Mouse (Mus musculus): ENCODE data around the gene Rab42. TPM values are rescaled to one million over a fixed set of nuclear protein-coding genes. Genes with fewer than 3 reads are reported as not detected.
"Not testable (repeated sequence)": the region's sequence is repeated elsewhere in the genome, so short reads cannot be mapped to it uniquely, and the experiment has no call there.

Rab42 gene
- polyA plus RNA-seq, 1 experiment from 2014 or later: 2.0 TPM

DNA sequence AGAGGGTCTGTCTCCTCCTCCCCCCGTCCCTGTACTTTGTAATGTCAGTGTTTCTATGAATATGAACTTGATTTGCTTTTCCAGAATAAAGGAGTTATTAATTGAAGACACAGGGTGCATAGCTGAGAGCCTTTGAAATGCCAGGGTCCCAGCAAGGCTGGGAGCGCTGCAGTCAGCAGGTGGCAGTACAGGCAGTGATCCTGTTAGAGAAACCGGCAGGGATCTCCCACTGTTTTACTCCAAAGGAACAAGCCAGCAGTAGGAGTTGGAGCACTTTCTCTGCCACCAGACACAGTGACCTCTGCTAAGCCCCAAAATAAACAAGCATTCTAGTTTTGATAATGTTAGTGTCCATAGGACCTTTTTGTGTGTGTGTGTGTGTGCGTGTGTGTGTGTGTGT, 10.2 kb downstream of the Rab42 start:
- Histone ChIP-seq H3K4me1 (no peaks in the 10 kb centered on the region), H3K36me3 (replicated peaks) (peaks cover 20% of the 10 kb centered on the region; the same call in 1 of the 2 replicates), H3K4me3 (no peak overlapping the region), H3K4me2 (no peak overlapping the region), H3K9me3 (no peaks in the 10 kb centered on the region), H3K9ac (no peak overlapping the region), H3K27ac (no peak overlapping the region), H3K27me3 (replicated peaks) (no peaks in the 10 kb centered on the region)
- ATAC-seq (replicated peaks): no peak
- 24% methylated on average over 4 of the region's 4 CpGs for WGBS

DNA sequence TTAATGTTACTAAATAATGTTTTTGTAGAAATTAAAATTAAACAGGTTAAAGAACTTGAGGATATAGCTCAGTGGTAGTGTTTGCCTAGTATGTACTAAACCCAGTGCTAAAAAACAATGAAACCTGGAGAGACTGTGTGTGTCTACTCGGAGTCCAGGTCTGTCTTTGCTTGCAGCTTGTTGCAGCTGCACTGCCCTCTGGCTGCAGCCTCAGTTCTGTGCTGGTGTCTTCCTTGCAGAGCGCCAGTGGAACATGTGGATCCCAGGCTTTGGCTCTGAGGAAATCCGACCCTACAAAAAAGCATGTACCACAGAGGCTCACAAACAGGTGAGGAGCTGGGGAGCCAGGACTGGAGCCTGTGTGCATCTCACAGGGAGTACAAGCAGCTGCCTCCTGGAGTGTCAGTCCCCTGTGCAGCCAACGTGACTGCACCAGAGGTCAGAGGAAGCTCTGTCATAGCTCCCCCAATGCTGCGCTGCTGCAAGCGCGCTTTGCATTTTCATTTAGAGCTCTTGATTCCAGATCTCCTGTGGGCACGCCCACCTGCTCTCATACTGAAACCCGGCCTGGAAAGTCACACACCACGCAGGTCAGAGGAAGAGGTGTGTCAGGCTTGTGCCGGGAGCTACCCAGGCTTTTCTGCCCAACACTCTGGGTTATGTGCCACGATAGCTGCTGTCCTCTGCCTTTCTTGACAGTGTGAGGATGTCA, 11.4 kb downstream of the Rab42 start:
- no peak for ATAC-seq (replicated peaks)
- Histone ChIP-seq H3K9ac (no peak overlapping the region), H3K9me3 (no peaks in the 10 kb centered on the region), H3K4me1 (no peaks in the 10 kb centered on the region), H3K4me3 (no peak overlapping the region), H3K27me3 (replicated peaks) (no peaks in the 10 kb centered on the region), H3K27ac (no peak overlapping the region), H3K36me3 (replicated peaks) (peaks cover 23% of the 10 kb centered on the region; the same call in 1 of the 2 replicates), H3K4me2 (no peak overlapping the region)
- WGBS: 82% methylated on average over 12 of the region's 12 CpGs

DNA sequence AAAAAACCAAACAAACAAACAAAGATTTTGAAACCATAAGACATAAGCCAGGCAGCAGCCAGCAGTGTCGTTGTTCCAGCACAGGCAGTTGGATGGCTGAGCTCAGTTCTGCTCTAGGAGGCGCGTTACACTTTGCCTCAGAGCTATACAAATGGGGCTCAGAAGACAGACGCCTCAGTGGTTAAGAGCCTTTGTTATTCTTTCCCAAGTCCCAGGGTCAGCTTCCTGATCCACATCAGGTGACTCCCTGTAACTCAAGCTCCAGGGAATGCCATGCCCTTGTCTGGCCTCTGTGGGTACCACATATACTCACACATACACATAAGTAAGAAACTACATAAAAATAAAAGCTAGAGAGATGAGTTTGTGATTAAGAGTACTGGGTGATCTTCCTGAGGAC, 12.1 kb downstream of the Rab42 start:
- WGBS: 96% methylated on average over 4 of the region's 4 CpGs
- ATAC-seq (replicated peaks): no peak
- H3K27me3 ChIP-seq (replicated peaks): no peaks in the 10 kb centered on the region
- no peak overlapping the region for H3K4me3 ChIP-seq
- H3K9ac ChIP-seq: no peak overlapping the region
- H3K9me3 ChIP-seq: no peaks in the 10 kb centered on the region
- H3K4me2 ChIP-seq: no peak overlapping the region
- peaks cover 28% of the 10 kb centered on the region; the same call in 1 of the 2 replicates for H3K36me3 ChIP-seq (replicated peaks)
- no peaks in the 10 kb centered on the region for H3K4me1 ChIP-seq
- H3K27ac ChIP-seq: no peak overlapping the region

DNA sequence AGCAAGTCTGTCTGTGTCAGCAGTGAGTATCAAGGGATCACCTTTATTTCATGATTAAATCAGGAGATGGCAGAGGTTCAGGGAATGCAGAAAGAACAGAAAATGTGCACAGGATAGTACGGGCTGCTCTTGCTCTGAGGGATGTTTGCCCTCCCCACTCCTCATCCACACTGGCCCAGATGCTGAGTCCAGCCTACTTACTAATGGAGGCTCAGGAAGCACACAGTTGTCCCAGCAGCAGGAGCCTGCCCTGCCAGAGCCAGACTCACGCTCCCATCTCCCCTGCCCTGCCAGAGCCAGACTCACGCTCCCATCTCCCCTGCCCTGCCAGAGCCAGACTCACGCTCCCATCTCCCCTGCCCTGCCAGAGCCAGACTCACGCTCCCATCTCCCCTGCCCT, 14.3 kb downstream of the Rab42 start:
- 90% methylated on average over 2 of the region's 5 CpGs for WGBS
- H3K27ac ChIP-seq; H3K4me1 ChIP-seq; H3K9me3 ChIP-seq; H3K4me2 ChIP-seq; H3K4me3 ChIP-seq; H3K9ac ChIP-seq; ATAC-seq (replicated peaks); H3K27me3 ChIP-seq (replicated peaks): not testable (repeated sequence)
- H3K36me3 ChIP-seq (replicated peaks): peaks cover 43% of the 10 kb centered on the region

DNA sequence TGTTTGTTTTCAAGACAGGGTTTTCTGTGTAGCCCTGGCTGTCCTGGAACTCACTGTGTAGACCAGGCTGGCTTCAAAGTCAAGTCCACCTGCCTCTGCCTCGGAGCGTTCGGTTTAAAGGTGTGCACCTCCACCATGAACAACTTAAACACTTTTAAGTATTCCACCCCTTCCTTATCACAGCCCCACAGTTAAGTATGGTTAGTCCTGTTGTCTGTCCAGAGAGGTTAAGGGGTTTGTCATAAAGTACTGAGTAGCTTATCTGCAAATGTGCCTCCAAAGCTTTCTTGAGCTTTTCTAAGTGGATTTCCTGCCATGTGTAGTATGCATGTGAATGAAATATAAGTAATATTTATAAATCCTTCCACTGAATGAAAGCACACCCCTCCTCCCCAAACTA, 27.2 kb downstream of the Rab42 start:
- H3K36me3 ChIP-seq (replicated peaks): 0 out of 2 replicates have a peak, but pooled peaks cover 5% of the 10 kb centered on the region
- WGBS: 95% methylated on average over 3 of the region's 3 CpGs
- no peak overlapping the region for H3K27ac ChIP-seq
- no peak overlapping the region for H3K4me3 ChIP-seq
- H3K4me2 ChIP-seq: peak overlapping the region; percentile 78; the same call in 1 of the 2 replicates
- no peaks in the 10 kb centered on the region for H3K27me3 ChIP-seq (replicated peaks)
- no peak for ATAC-seq (replicated peaks)
- H3K9ac ChIP-seq: no peak overlapping the region
- peaks cover 23% of the 10 kb centered on the region for H3K4me1 ChIP-seq
- H3K9me3 ChIP-seq: no peaks in the 10 kb centered on the region

DNA sequence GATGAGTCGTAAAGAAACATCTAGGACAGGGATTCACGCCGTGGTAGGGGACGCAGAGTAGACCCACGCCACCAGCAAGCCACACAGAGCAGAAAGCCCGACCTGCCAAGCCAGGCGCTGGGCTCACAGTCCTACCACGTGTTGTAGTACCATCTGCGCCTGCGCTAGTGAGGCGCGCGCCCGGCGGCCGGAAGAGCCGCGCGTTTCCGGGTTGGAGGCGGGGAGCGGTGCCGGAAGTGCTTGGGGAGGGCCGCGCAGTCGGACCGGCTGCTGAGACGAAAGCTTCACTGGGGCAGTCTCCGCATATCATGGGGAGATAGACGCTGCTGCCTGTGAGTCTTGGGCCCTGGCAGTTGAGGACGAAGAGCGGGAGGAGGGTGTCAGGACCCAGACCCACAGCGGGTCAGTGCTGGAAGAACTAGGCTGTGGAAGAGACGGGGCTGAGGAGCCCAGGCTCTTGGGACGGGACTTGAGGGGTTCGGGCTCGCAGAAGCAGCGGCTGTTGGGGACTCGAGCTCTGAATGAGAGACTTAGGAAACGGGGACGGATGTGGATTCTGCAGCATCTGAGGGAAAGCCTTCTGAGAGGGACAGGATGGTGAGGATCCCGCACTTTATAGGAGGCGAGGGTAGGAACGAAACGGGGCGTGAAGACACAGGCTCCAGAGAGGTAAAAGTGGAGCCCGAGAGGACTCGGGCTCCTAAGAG, 28.9 kb downstream of the Rab42 start, which contains the start of gene Taf12:
Gene Taf12 (plus strand): TSS at position 220 of the 707 bp plus-strand sequence.
- Histone ChIP-seq H3K9me3 (no peaks in the 10 kb centered on the region), H3K27ac (peak within 1 kb of the TSS; percentile 88), H3K4me3 (peak within 1 kb of the TSS; percentile 74), H3K36me3 (replicated peaks) (no peaks in the 10 kb centered on the region), H3K27me3 (replicated peaks) (no peaks in the 10 kb centered on the region), H3K4me2 (peak within 1 kb of the TSS; percentile 78), H3K4me1 (peaks cover 29% of the 10 kb centered on the region), H3K9ac (peak within 1 kb of the TSS; percentile 81)
- under 1% methylated on average over 48 of the region's 48 CpGs for WGBS
- peak; percentile 92 for ATAC-seq (replicated peaks)

DNA sequence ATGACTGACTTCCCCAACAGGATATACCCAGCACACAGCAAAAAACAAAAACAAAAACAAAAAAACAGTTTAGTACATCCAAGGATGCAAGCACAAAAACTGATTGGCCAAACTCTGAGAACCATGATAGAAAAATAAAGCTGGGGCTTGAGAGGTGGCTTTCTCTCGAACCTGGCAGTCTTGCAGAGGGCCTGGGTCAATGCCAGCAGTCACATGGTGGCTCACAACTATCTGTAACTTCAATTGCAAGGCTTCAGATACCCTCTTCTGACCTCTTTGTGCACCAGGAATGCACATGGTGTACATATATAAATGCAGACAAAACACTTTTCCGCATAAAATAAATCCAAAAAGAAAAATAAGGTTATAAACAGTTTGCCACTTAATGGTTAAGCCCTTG, 30.0 kb downstream of the Rab42 start:
- Histone ChIP-seq H3K4me1 (peaks cover 31% of the 10 kb centered on the region), H3K27ac (no peak overlapping the region), H3K4me2 (peak overlapping the region; percentile 78), H3K4me3 (peak overlapping the region; percentile 74), H3K27me3 (replicated peaks) (no peaks in the 10 kb centered on the region), H3K9ac (peak overlapping the region; percentile 81), H3K9me3 (no peaks in the 10 kb centered on the region), H3K36me3 (replicated peaks) (no peaks in the 10 kb centered on the region)
- no peak for ATAC-seq (replicated peaks)
- 74% methylated on average over 2 of the region's 2 CpGs for WGBS

DNA sequence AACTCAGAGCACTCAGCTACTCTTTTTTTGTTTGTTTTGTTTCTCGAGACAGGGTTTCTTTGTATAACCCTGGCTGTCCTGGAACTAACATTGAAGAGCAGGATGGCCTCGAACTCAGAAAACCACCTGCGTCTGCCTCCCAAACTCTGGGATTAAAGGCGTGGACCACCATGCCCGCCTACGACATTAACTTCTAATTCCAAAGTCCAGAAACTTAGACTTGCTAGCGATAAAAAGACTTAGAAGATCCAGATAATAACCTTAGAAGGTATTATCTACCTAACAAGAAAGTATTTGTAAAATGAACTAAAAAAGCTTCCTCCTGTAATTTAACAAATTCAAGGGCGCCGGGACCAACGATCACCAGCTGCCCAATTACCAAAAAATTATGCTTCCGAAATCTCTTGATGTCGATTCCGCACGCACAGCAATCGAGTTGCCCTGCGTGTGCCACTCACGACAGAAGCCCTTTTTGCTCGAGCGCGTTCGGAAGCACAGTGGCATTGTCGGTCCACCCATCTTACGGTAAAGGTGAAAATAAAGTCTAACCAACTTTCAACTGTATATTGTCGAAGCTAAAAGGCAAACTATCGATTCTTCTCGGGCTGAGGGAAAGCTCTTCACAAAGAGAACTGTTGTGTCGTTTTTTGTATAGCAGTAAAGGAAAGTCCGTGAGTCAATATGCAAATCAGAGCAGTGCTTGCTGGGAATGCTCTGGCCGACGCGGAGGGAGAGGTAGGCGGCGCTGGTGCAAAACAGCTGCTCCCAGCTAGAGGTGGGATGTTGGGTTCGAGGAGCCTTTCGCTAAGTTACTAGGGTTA, 33.2 kb downstream of the Rab42 start:
- H3K4me3 ChIP-seq: peak overlapping the region; percentile 31
- no peaks in the 10 kb centered on the region for H3K36me3 ChIP-seq (replicated peaks)
- peaks cover 19% of the 10 kb centered on the region for H3K4me1 ChIP-seq
- H3K27me3 ChIP-seq (replicated peaks): no peaks in the 10 kb centered on the region
- peak overlapping the region; percentile 25 for H3K9ac ChIP-seq
- no peaks in the 10 kb centered on the region for H3K9me3 ChIP-seq
- H3K4me2 ChIP-seq: peak overlapping the region; percentile 55
- ATAC-seq (replicated peaks): peak; percentile 71
- peak overlapping the region; percentile 85 for H3K27ac ChIP-seq
- WGBS: under 1% methylated on average over 35 of the region's 35 CpGs

DNA sequence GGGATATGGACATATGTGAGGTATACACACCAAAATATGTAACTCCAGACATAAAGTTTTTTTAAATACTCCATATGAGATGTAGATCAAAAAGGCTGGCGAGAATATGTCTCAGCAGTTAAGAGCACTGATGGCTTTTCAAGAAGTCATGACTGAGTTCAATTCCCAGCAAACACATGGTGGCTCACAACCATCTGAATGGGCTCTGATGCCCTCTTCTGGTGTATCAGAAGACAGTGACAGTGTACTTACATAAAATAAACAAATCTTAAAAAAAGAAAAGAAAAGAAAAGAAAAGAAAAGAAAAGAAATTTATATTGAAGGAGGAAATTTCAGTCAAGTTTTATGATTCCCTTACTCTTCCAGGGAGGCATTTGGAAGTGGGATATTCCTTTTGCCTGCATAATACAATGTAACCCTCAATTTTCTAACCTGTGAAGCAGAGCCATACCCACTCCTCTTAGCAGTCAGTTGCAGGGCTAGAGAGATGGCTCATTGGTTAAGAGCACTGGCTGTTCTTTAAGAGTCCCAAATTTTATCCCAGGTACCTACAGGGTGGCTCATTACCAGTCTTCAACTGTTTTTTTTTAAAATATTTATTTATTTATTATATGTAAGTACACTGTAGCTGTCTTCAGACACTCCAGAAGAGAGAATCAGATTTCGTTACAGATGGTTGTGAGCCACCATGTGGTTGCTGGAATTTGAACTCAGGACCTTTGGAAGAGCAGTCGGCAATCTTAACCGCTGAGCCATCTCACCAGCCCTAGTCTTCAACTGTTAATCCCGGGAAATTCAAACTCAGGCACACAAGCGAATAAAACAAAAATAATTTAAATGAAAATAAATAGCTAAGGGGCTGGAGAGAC, 34.1 kb downstream of the Rab42 start:
- H3K4me1 ChIP-seq: peaks cover 18% of the 10 kb centered on the region
- H3K9me3 ChIP-seq: no peaks in the 10 kb centered on the region
- H3K9ac ChIP-seq: no peak overlapping the region
- no peaks in the 10 kb centered on the region for H3K27me3 ChIP-seq (replicated peaks)
- H3K4me2 ChIP-seq: peak overlapping the region; percentile 55; the same call in 1 of the 2 replicates
- no peaks in the 10 kb centered on the region for H3K36me3 ChIP-seq (replicated peaks)
- H3K4me3 ChIP-seq: no peak overlapping the region
- WGBS: 13% methylated on average over 6 of the region's 6 CpGs
- H3K27ac ChIP-seq: peak overlapping the region; percentile 85
- no peak for ATAC-seq (replicated peaks)

DNA sequence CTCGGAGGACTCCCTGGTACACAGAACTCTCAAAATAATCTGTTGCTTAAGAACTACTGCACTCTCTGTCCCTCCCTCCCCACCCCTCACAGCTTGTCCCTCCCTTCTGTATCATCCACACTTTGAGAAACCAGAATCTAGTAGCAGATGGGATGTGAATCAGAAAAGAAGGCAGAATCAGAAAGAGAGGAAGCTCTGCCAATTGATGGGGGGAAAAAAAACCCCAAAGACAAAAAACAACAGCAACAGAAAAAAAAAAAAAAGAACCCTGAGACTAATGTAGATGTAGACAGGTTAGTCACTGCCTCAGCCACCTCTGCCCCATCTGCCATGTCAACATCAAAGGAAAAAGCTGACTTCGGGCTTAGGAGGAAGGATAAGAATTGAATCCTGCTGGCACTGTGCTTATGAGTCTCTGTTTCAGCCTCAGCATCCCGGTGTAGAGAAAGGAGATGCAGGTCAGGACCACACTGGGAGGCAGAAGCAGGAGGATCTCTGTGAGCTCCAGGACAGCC, 36.3 kb downstream of the Rab42 start:
- H3K4me2 ChIP-seq: no peak overlapping the region
- no peak for ATAC-seq (replicated peaks)
- H3K36me3 ChIP-seq (replicated peaks): no peaks in the 10 kb centered on the region
- no peaks in the 10 kb centered on the region for H3K27me3 ChIP-seq (replicated peaks)
- H3K27ac ChIP-seq: no peak overlapping the region
- 76% methylated on average over 3 of the region's 3 CpGs for WGBS
- H3K4me3 ChIP-seq: no peak overlapping the region
- H3K9ac ChIP-seq: no peak overlapping the region
- peaks cover 13% of the 10 kb centered on the region for H3K4me1 ChIP-seq
- no peaks in the 10 kb centered on the region for H3K9me3 ChIP-seq

DNA sequence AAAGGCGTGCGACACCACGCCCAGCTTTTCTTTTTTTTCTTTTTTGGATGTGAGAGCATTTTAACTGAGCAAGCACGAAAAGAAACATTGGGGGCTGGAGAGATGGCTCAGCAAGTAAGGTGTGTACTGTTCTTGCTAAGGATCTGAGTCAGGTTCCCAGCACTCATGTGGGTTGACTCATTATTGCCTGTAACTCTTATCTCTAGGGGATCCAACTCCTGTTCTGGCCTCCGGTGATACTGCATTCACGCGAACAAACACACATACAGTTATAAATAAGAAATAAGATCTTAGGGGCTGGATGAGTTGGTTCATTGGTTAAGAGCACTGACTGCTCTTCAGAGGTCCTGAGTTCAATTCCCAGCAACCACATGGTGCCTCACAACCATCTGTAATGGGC, 39.9 kb downstream of the Rab42 start:
- Histone ChIP-seq H3K4me2 (no peak overlapping the region), H3K27me3 (replicated peaks) (no peaks in the 10 kb centered on the region), H3K9ac (no peak overlapping the region), H3K36me3 (replicated peaks) (no peaks in the 10 kb centered on the region), H3K9me3 (no peaks in the 10 kb centered on the region), H3K27ac (no peak overlapping the region), H3K4me3 (no peak overlapping the region), H3K4me1 (peaks cover 27% of the 10 kb centered on the region)
- no peak for ATAC-seq (replicated peaks)
- 97% methylated on average over 7 of the region's 7 CpGs for WGBS
